ENCODE assay signal across 8 mouse cellular contexts in genomic region chr5:148709111-148709771, GRCm38 (mm10).
A peak's percentile ranks its signal among the peaks of the same experiment; 100 is the strongest.
DNase-seq lines count a peak whose midpoint lies in the region; ATAC-seq and TF ChIP-seq lines count a peak whose summit lies in the region.
"Had no signal": no experiment of that assay in that cellular context is flagged by ENCODE, and none has a peak within 500 bp of the region (broad histone marks: within the 10 kb centered on the region; RNA-seq: fewer than 3 reads in every experiment).

No protein-coding gene starts in this region.

- intact Hi-C loops in left cerebral cortex, postnatal 10 days (cut with DNase I), result loop anchor here (5.0 kb wide), 1 partner anchor 157 kb away; the partner anchor contains the start of gene Ubl3

- no peak overlapping the region for H3K9ac ChIP-seq in forebrain, embryonic 15.5 days (replicated peaks)

- WGBS in forebrain, embryonic 15.5 days, result 31% methylated on average over 10 of the region's 10 CpGs
- 34% methylated on average over 10 of the region's 10 CpGs for WGBS in cerebellum, adult 2 months

- H3K36me3 ChIP-seq in forebrain, embryonic 15.5 days, result no peaks in the 10 kb centered on the region

- H3K9me3 ChIP-seq in forebrain, embryonic 15.5 days, result no peaks in the 10 kb centered on the region

- peak; percentile 6 to 46 for DNase-seq in left cerebral cortex, adult 18-20 months (ENCODE audit: low spot score in 2 of 2)
- no peak for DNase-seq in left cerebral cortex, postnatal 10 days (ENCODE audit: extremely low spot score in 1 of 2, low spot score in 2 of 2)
- peak; percentile 58 for DNase-seq in T-cell, adult 2 months (ENCODE audit: low spot score)
- DNase-seq in telencephalon, adult 2 months (ENCODE audit: low read depth, low spot score), result peak; percentile 51
- DNase-seq in spleen, postnatal 14 days (ENCODE audit: low spot score in 2 of 2), result no peak
- DNase-seq in cerebellum, adult 2 months, result no peak

- no peak for TF ChIP-seq CTCF in cerebellum, adult 2 months (IDR thresholded peaks at IDR 0.05; ENCODE audit: borderline replicate concordance, insufficient read depth, low read depth, low read length)

- H3K4me2 ChIP-seq in forebrain, embryonic 15.5 days (replicated peaks), result no peak overlapping the region

- no peak for TF ChIP-seq POLR2A in cerebellum, adult 2 months (IDR thresholded peaks at IDR 0.05; ENCODE audit: borderline replicate concordance, insufficient read depth, low read length)

- no peaks in the 10 kb centered on the region for H3K27me3 ChIP-seq in forebrain, embryonic 15.5 days
- H3K27me3 ChIP-seq in cerebellum, adult 2 months (ENCODE audit: control insufficient read depth, insufficient read depth, low read length), result no peaks in the 10 kb centered on the region; the same call in 1 of the 2 replicates

- H3K4me1 ChIP-seq in forebrain, embryonic 15.5 days, result peaks cover 20% of the 10 kb centered on the region
- no peaks in the 10 kb centered on the region for H3K4me1 ChIP-seq in cerebellum, adult 2 months (ENCODE audit: control insufficient read depth, insufficient read depth, low read length)

- no peak overlapping the region for H3K4me3 ChIP-seq in forebrain, embryonic 15.5 days
- H3K4me3 ChIP-seq in cerebellum, adult 2 months (replicated peaks; ENCODE audit: insufficient read depth, low read depth, low read length), result no peak overlapping the region
- H3K4me3 ChIP-seq: left cerebral cortex, adult 2 months had no signal

- no peak for ATAC-seq in forebrain, embryonic 15.5 days (replicated peaks)

- H3K27ac ChIP-seq in forebrain, embryonic 15.5 days (replicated peaks), result peak overlapping the region; percentile 61
- H3K27ac ChIP-seq in cerebellum, adult 2 months (ENCODE audit: insufficient read depth, low read length), result no peak overlapping the region

Comparison
In these comparisons a context has a peak if more than half of its experiments do, and no peak if none do; other contexts are left out.
1. DNase-seq: peak in left cerebral cortex, adult 18-20 months (2 of 2), T-cell, adult 2 months (single experiment) and telencephalon, adult 2 months (single experiment); none in left cerebral cortex, postnatal 10 days (0 of 2), spleen, postnatal 14 days (0 of 2) and cerebellum, adult 2 months (0 of 2).